Mouse (Mus musculus) B cell, adult 2 months (primary cell): ENCODE measurements around the gene Plpp4.

Experiments
- DNase-seq, 2 experiments: peaks; one replicate each; pipeline ENCODE4 v3.0.0; 2022

Plpp4 gene

GRCm38 (mm10) chr7:129256621-129257373 is at the start of gene Plpp4:
TSS of gene Plpp4 (plus strand) at chr7:129257031.
- DNase-seq, result no peak

GRCm38 (mm10) chr7:129215926-129216543 is 40.8 kb upstream of the Plpp4 start:
- no peak for DNase-seq

GRCm38 (mm10) chr7:129216547-129217195 is 40.2 kb upstream of the Plpp4 start:
- DNase-seq, result no peak

- no peak for DNase-seq
Observed at GRCm38 (mm10) chr7:129220948-129221347, 35.9 kb upstream of the Plpp4 start.

- no peak for DNase-seq
Observed at GRCm38 (mm10) chr7:129221649-129222048, 35.2 kb upstream of the Plpp4 start.

GRCm38 (mm10) chr7:129235410-129235809 is 21.4 kb upstream of the Plpp4 start:
- DNase-seq, result no peak

- no peak for DNase-seq
Observed at GRCm38 (mm10) chr7:129235995-129236394, 20.8 kb upstream of the Plpp4 start.

GRCm38 (mm10) chr7:129250981-129251380 is 5.8 kb upstream of the Plpp4 start:
- DNase-seq, result no peak

- DNase-seq, result no peak
Observed at GRCm38 (mm10) chr7:129253406-129253805, 3.4 kb upstream of the Plpp4 start.

GRCm38 (mm10) chr7:129254126-129254525 is 2.7 kb upstream of the Plpp4 start:
- no peak for DNase-seq

- DNase-seq, result no peak
Observed at GRCm38 (mm10) chr7:129255406-129255805, 1.4 kb upstream of the Plpp4 start.

- no peak for DNase-seq
Observed at GRCm38 (mm10) chr7:129257374-129258018, 665 bp downstream of the Plpp4 start.

GRCm38 (mm10) chr7:129258331-129258730 is 1.5 kb downstream of the Plpp4 start:
- no peak for DNase-seq

- DNase-seq, result no peak
Observed at GRCm38 (mm10) chr7:129259195-129259594, 2.4 kb downstream of the Plpp4 start.

- no peak for DNase-seq
Observed at GRCm38 (mm10) chr7:129273867-129274266, 17.0 kb downstream of the Plpp4 start.

- no peak for DNase-seq
Observed at GRCm38 (mm10) chr7:129274726-129275125, 17.9 kb downstream of the Plpp4 start.

GRCm38 (mm10) chr7:129277751-129278150 is 20.9 kb downstream of the Plpp4 start:
- no peak for DNase-seq

GRCm38 (mm10) chr7:129278801-129279200 is 22.0 kb downstream of the Plpp4 start:
- no peak for DNase-seq

- DNase-seq, result no peak
Observed at GRCm38 (mm10) chr7:129279261-129279660, 22.4 kb downstream of the Plpp4 start.

GRCm38 (mm10) chr7:129281966-129282365 is 25.1 kb downstream of the Plpp4 start:
- no peak for DNase-seq

GRCm38 (mm10) chr7:129285186-129285868 is 28.5 kb downstream of the Plpp4 start:
- DNase-seq, result no peak

- DNase-seq, result no peak
Observed at GRCm38 (mm10) chr7:129293211-129293610, 36.4 kb downstream of the Plpp4 start.

GRCm38 (mm10) chr7:129301622-129302021 is 44.8 kb downstream of the Plpp4 start:
- no peak for DNase-seq
